Mouse (Mus musculus) hindbrain, embryonic 13.5 days (tissue): ENCODE results near the gene Ypel1. TPM values are rescaled to one million over a fixed set of nuclear protein-coding genes. Genes with fewer than 3 reads are reported as not detected.

Experiments used
- ATAC-seq: fragments of 200-750 bp; cut with Nextera tagmentation; 2 replicates; pipeline ENCODE4 v1.8.0; 2017; ENCODE audit warnings: moderate TSS enrichment; ENCODE audit not compliant: low FRiP score
- H3K27ac ChIP-seq: fragments of 300-500 bp; sonication (generic); 2 replicates; pipeline ENCODE4 v1.5.1; 2015; ENCODE audit warnings: inconsistent platforms, mild to moderate bottlenecking, moderate library complexity
- H3K27me3 ChIP-seq: fragments of 300-500 bp; sonication (generic); 2 replicates; pipeline ENCODE4 v1.6.1; 2015; ENCODE audit warnings: mild to moderate bottlenecking, inconsistent platforms
- H3K36me3 ChIP-seq: fragments of 300-500 bp; sonication (generic); 2 replicates; pipeline ENCODE4 v1.6.1; 2015; ENCODE audit warnings: mild to moderate bottlenecking, inconsistent platforms
- H3K4me1 ChIP-seq: fragments of 300-500 bp; sonication (generic); replicated peaks from 2 replicates; pipeline ENCODE4 v1.6.1; 2015; ENCODE audit warnings: inconsistent platforms
- H3K4me2 ChIP-seq: fragments of 300-500 bp; sonication (generic); 2 replicates; pipeline ENCODE4 v1.6.1; 2015; ENCODE audit warnings: inconsistent platforms, mild to moderate bottlenecking, moderate library complexity
- H3K4me3 ChIP-seq: fragments of 300-500 bp; sonication (generic); 2 replicates; pipeline ENCODE4 v1.5.1; 2015; ENCODE audit warnings: mild to moderate bottlenecking, inconsistent platforms
- H3K9ac ChIP-seq: fragments of 300-500 bp; sonication (generic); 2 replicates; pipeline ENCODE4 v1.6.1; 2015; ENCODE audit warnings: mild to moderate bottlenecking, inconsistent platforms
- H3K9me3 ChIP-seq: fragments of 300-500 bp; sonication (generic); 2 replicates; pipeline ENCODE4 v1.6.1; 2016; ENCODE audit warnings: inconsistent platforms
- WGBS: fragments of 180-500 bp; shearing (Covaris S2); methylation state at CpG from one replicate; pipeline ENCODE4 v1.1.7; 2015; 5-methylcytosine and 5-hydroxymethylcytosine counted together
- polyA plus RNA-seq: library from polyadenylated mRNA; unstranded; fragments of >200 nt; fragmentation: Nextera tagmentation; extraction: Ambion mirVana; gene quantifications from 2 replicates; pipeline ENCODE4 v1.2.1, GENCODE M21; 2015

Ypel1 gene
- polyA plus RNA-seq = 119 and 132 TPM in 2 replicates

- peak within 1 kb of the TSS; percentile 93 for H3K27ac ChIP-seq
- H3K27me3 ChIP-seq = no peaks in the 10 kb centered on the region
- peak within 1 kb of the TSS; percentile 66 for H3K4me2 ChIP-seq
- peaks cover 37% of the 10 kb centered on the region for H3K4me1 ChIP-seq
- peak within 1 kb of the TSS; percentile 82 for H3K9ac ChIP-seq
- under 1% methylated on average over 66 of the region's 76 CpGs for WGBS
- ATAC-seq = peak; percentile 97
- H3K36me3 ChIP-seq = peaks cover 10% of the 10 kb centered on the region
- no peaks in the 10 kb centered on the region for H3K9me3 ChIP-seq
- peak within 1 kb of the TSS; percentile 72 for H3K4me3 ChIP-seq
Observed at GRCm38 (mm10) chr16:17069511-17070443, at the start of gene Ypel1. TSS of gene Ypel1 (plus strand) at chr16:17069696.

GRCm38 (mm10) chr16:17024469-17025148 lies 44.9 kb upstream of the Ypel1 start:
- WGBS = 85% methylated on average over 3 of the region's 3 CpGs
- Histone ChIP-seq H3K27me3 (no peaks in the 10 kb centered on the region), H3K4me2 (no peak overlapping the region), H3K4me3 (no peak overlapping the region), H3K9ac (no peak overlapping the region), H3K36me3 (peaks cover 62% of the 10 kb centered on the region), H3K4me1 (no peaks in the 10 kb centered on the region), H3K27ac (no peak overlapping the region), H3K9me3 (no peaks in the 10 kb centered on the region)
- ATAC-seq = no peak

- no peaks in the 10 kb centered on the region for H3K9me3 ChIP-seq
- H3K27me3 ChIP-seq = no peaks in the 10 kb centered on the region
- H3K4me1 ChIP-seq = no peaks in the 10 kb centered on the region
- H3K4me2 ChIP-seq = no peak overlapping the region
- no peak overlapping the region for H3K4me3 ChIP-seq
- no peak overlapping the region for H3K9ac ChIP-seq
- peaks cover 50% of the 10 kb centered on the region for H3K36me3 ChIP-seq
- ATAC-seq = no peak
- no peak overlapping the region for H3K27ac ChIP-seq
- 62% methylated on average over 4 of the region's 4 CpGs for WGBS
Observed at GRCm38 (mm10) chr16:17029971-17030695, 39.4 kb upstream of the Ypel1 start.

- 98% methylated on average over 2 of the region's 2 CpGs for WGBS
- no peaks in the 10 kb centered on the region for H3K9me3 ChIP-seq
- peaks cover 51% of the 10 kb centered on the region for H3K36me3 ChIP-seq
- ATAC-seq = no peak
- H3K27me3 ChIP-seq = no peaks in the 10 kb centered on the region
- H3K9ac ChIP-seq = no peak overlapping the region
- no peaks in the 10 kb centered on the region for H3K4me1 ChIP-seq
- H3K4me3 ChIP-seq = no peak overlapping the region
- no peak overlapping the region for H3K4me2 ChIP-seq
- H3K27ac ChIP-seq = no peak overlapping the region
Observed at GRCm38 (mm10) chr16:17033754-17034153, 35.7 kb upstream of the Ypel1 start.

GRCm38 (mm10) chr16:17040716-17041115 lies 28.8 kb upstream of the Ypel1 start:
- H3K36me3 ChIP-seq = peaks cover 88% of the 10 kb centered on the region
- no peak overlapping the region for H3K4me3 ChIP-seq
- no peaks in the 10 kb centered on the region for H3K27me3 ChIP-seq
- WGBS = 94% methylated on average over 3 of the region's 3 CpGs
- H3K4me2 ChIP-seq = no peak overlapping the region
- no peak overlapping the region for H3K27ac ChIP-seq
- no peaks in the 10 kb centered on the region for H3K9me3 ChIP-seq
- no peak overlapping the region for H3K9ac ChIP-seq
- no peak for ATAC-seq
- H3K4me1 ChIP-seq = no peaks in the 10 kb centered on the region

GRCm38 (mm10) chr16:17041417-17041816 lies 28.1 kb upstream of the Ypel1 start:
- H3K4me3 ChIP-seq = no peak overlapping the region
- peaks cover 88% of the 10 kb centered on the region for H3K36me3 ChIP-seq
- H3K9ac ChIP-seq = no peak overlapping the region
- H3K4me2 ChIP-seq = no peak overlapping the region
- no peak overlapping the region for H3K27ac ChIP-seq
- H3K9me3 ChIP-seq = no peaks in the 10 kb centered on the region
- 81% methylated on average over 1 of the region's 1 CpGs for WGBS
- no peaks in the 10 kb centered on the region for H3K4me1 ChIP-seq
- no peak for ATAC-seq
- H3K27me3 ChIP-seq = no peaks in the 10 kb centered on the region

- no peak overlapping the region for H3K4me3 ChIP-seq
- no peak overlapping the region; the same call in 1 of the 2 replicates for H3K27ac ChIP-seq
- no peak overlapping the region for H3K4me2 ChIP-seq
- peaks cover 84% of the 10 kb centered on the region for H3K36me3 ChIP-seq
- H3K9me3 ChIP-seq = no peaks in the 10 kb centered on the region
- H3K9ac ChIP-seq = no peak overlapping the region
- H3K4me1 ChIP-seq = no peaks in the 10 kb centered on the region
- no peak for ATAC-seq
- WGBS = 90% methylated on average over 3 of the region's 3 CpGs
- H3K27me3 ChIP-seq = no peaks in the 10 kb centered on the region
Observed at GRCm38 (mm10) chr16:17044320-17044719, 25.2 kb upstream of the Ypel1 start.

- WGBS = 27% methylated on average over 3 of the region's 3 CpGs
- Histone ChIP-seq H3K9ac (no peak overlapping the region), H3K4me1 (no peaks in the 10 kb centered on the region), H3K27ac (no peak overlapping the region), H3K27me3 (no peaks in the 10 kb centered on the region), H3K4me2 (no peak overlapping the region), H3K9me3 (no peaks in the 10 kb centered on the region), H3K4me3 (no peak overlapping the region), H3K36me3 (peaks cover 75% of the 10 kb centered on the region)
- ATAC-seq = no peak
Observed at GRCm38 (mm10) chr16:17045287-17045686, 24.2 kb upstream of the Ypel1 start.

GRCm38 (mm10) chr16:17049886-17050285 lies 19.6 kb upstream of the Ypel1 start:
- H3K9ac ChIP-seq = no peak overlapping the region
- no peaks in the 10 kb centered on the region for H3K27me3 ChIP-seq
- no peak for ATAC-seq
- H3K27ac ChIP-seq = no peak overlapping the region
- H3K36me3 ChIP-seq = peaks cover 32% of the 10 kb centered on the region
- H3K9me3 ChIP-seq = no peaks in the 10 kb centered on the region
- no peak overlapping the region for H3K4me2 ChIP-seq
- WGBS = 97% methylated on average over 1 of the region's 1 CpGs
- no peak overlapping the region for H3K4me3 ChIP-seq
- H3K4me1 ChIP-seq = no peaks in the 10 kb centered on the region

- H3K27me3 ChIP-seq = no peaks in the 10 kb centered on the region
- H3K4me2 ChIP-seq = no peak overlapping the region
- H3K9ac ChIP-seq = no peak overlapping the region
- peaks cover 19% of the 10 kb centered on the region for H3K36me3 ChIP-seq
- H3K27ac ChIP-seq = no peak overlapping the region
- no peaks in the 10 kb centered on the region for H3K9me3 ChIP-seq
- H3K4me3 ChIP-seq = no peak overlapping the region
- H3K4me1 ChIP-seq = peaks cover 10% of the 10 kb centered on the region
- WGBS = 83% methylated on average over 7 of the region's 7 CpGs
- no peak for ATAC-seq
Observed at GRCm38 (mm10) chr16:17052087-17052486, 17.4 kb upstream of the Ypel1 start.

GRCm38 (mm10) chr16:17053903-17054302 lies 15.6 kb upstream of the Ypel1 start:
- Histone ChIP-seq H3K4me2 (no peak overlapping the region), H3K9me3 (no peaks in the 10 kb centered on the region), H3K4me1 (peaks cover 10% of the 10 kb centered on the region), H3K36me3 (peaks cover 2% of the 10 kb centered on the region), H3K27ac (no peak overlapping the region), H3K9ac (no peak overlapping the region), H3K27me3 (no peaks in the 10 kb centered on the region), H3K4me3 (no peak overlapping the region)
- ATAC-seq = no peak
- 75% methylated on average over 3 of the region's 3 CpGs for WGBS

- Histone ChIP-seq H3K4me3 (no peak overlapping the region), H3K4me2 (no peak overlapping the region), H3K36me3 (no peaks in the 10 kb centered on the region; the same call in 1 of the 2 replicates), H3K27me3 (no peaks in the 10 kb centered on the region), H3K27ac (peak overlapping the region; percentile 36), H3K9me3 (no peaks in the 10 kb centered on the region), H3K4me1 (peaks cover 10% of the 10 kb centered on the region), H3K9ac (0 out of 2 replicates have a peak overlapping the region, but pooled peaks have one; percentile 4)
- 38% methylated on average over 3 of the region's 3 CpGs for WGBS
- ATAC-seq = 0 out of 2 replicates have a peak, but pooled peaks have one; percentile 26
Observed at GRCm38 (mm10) chr16:17055584-17055983, 13.9 kb upstream of the Ypel1 start.
